Comparison of ENCODE assay signal across 15 mouse cellular contexts in genomic region chr12:44726767-44727166, GRCm38 (mm10).
DNase-seq lines count a peak whose midpoint lies in the region; ATAC-seq and TF ChIP-seq lines count a peak whose summit lies in the region.
"Had no signal": no experiment of that assay in that cellular context is flagged by ENCODE, and none has a peak within 500 bp of the region (broad histone marks: within the 10 kb centered on the region; RNA-seq: fewer than 3 reads in every experiment).

No protein-coding gene starts in this region.

- H3K9me3 ChIP-seq in heart, postnatal 0 days (replicated peaks; ENCODE audit: control insufficient read depth, low read length): no peaks in the 10 kb centered on the region
- H3K9me3 ChIP-seq in heart, embryonic 10.5 days: no peaks in the 10 kb centered on the region
- H3K9me3 ChIP-seq: liver, embryonic 12.5 days; midbrain, embryonic 12.5 days; neural tube, embryonic 12.5 days had no signal

- H3K27me3 ChIP-seq in heart, postnatal 0 days (ENCODE audit: control insufficient read depth, insufficient read depth, low read length): no peaks in the 10 kb centered on the region
- no peaks in the 10 kb centered on the region for H3K27me3 ChIP-seq in heart, embryonic 10.5 days (ENCODE audit: insufficient read depth, poor library complexity, severe bottlenecking)
- H3K27me3 ChIP-seq: liver, embryonic 12.5 days; midbrain, embryonic 12.5 days; neural tube, embryonic 12.5 days had no signal

- 72% methylated on average over 2 of the region's 2 CpGs for WGBS in heart, postnatal 0 days
- WGBS in heart, embryonic 10.5 days: 81% methylated on average over 2 of the region's 2 CpGs

- no peak for DNase-seq in heart, postnatal 0 days (ENCODE audit: low spot score)
- DNase-seq in heart, embryonic 10.5 days (ENCODE audit: low spot score): no peak
- DNase-seq in left cerebral cortex, adult 2 months (ENCODE audit: extremely low spot score in 1 of 2, low spot score in 2 of 2): no peak
- DNase-seq in left cerebral cortex, adult 8-10 months (ENCODE audit: low spot score in 2 of 2): no peak
- peak; percentile 6 for DNase-seq in right cerebral cortex, adult 2 months (ENCODE audit: low spot score in 2 of 2)
- no peak for DNase-seq in right cerebral cortex, postnatal 25 days
- DNase-seq: cerebellum, adult 2 months; heart, adult 11 months; kidney, postnatal 25 days; lung, postnatal 14 days; thymus, adult 18-20 months had no signal

- no peak for ATAC-seq in heart, postnatal 0 days (ENCODE audit: insufficient read depth, low read depth)
- no peak for ATAC-seq in CD4-positive, CD25-positive, alpha-beta regulatory T cell, adult 4 months
- ATAC-seq: liver, embryonic 12.5 days had no signal

- TF ChIP-seq CTCF in heart, postnatal 0 days (IDR thresholded peaks at IDR 0.05; ENCODE audit: low read depth): peak; percentile 12; the same call in 1 of the 2 replicates
- peak; percentile 58 for TF ChIP-seq CTCF in left cerebral cortex, adult 2 months (IDR thresholded peaks at IDR 0.05)

- intact Hi-C loops in left cerebral cortex, adult 2 months (cut with DNase I): loop anchor here (5.0 to 10.0 kb wide), 4 partner anchors 446 to 718 kb away; no protein-coding TSS in a partner anchor

- H3K9ac ChIP-seq in heart, postnatal 0 days (replicated peaks; ENCODE audit: low read depth, low read length): no peak overlapping the region
- H3K9ac ChIP-seq: liver, embryonic 12.5 days; midbrain, embryonic 12.5 days; neural tube, embryonic 12.5 days had no signal

- no peak overlapping the region for H3K4me3 ChIP-seq in heart, postnatal 0 days (ENCODE audit: low read depth, low read length)
- H3K4me3 ChIP-seq in heart, embryonic 10.5 days: no peak overlapping the region
- no peak overlapping the region for H3K4me3 ChIP-seq in left cerebral cortex, adult 2 months
- H3K4me3 ChIP-seq: liver, embryonic 12.5 days; midbrain, embryonic 12.5 days; neural tube, embryonic 12.5 days had no signal

- H3K27ac ChIP-seq in heart, postnatal 0 days (ENCODE audit: low read depth): no peak overlapping the region
- no peak overlapping the region for H3K27ac ChIP-seq in heart, embryonic 10.5 days
- no peak overlapping the region for H3K27ac ChIP-seq in left cerebral cortex, adult 2 months
- H3K27ac ChIP-seq: liver, embryonic 12.5 days; midbrain, embryonic 12.5 days; neural tube, embryonic 12.5 days had no signal

- no peaks in the 10 kb centered on the region for H3K36me3 ChIP-seq in heart, postnatal 0 days (replicated peaks; ENCODE audit: control insufficient read depth, insufficient read depth, low read length)
- H3K36me3 ChIP-seq in heart, embryonic 10.5 days: no peaks in the 10 kb centered on the region
- H3K36me3 ChIP-seq: liver, embryonic 12.5 days; midbrain, embryonic 12.5 days; neural tube, embryonic 12.5 days had no signal

- no peaks in the 10 kb centered on the region for H3K4me1 ChIP-seq in heart, postnatal 0 days (ENCODE audit: control insufficient read depth, insufficient read depth)
- H3K4me1 ChIP-seq in heart, embryonic 10.5 days: no peaks in the 10 kb centered on the region
- H3K4me1 ChIP-seq: liver, embryonic 12.5 days; midbrain, embryonic 12.5 days; neural tube, embryonic 12.5 days had no signal

- no peak for TF ChIP-seq EP300 in heart, postnatal 0 days (IDR thresholded peaks at IDR 0.05; ENCODE audit: low read depth)

- H3K4me2 ChIP-seq in heart, postnatal 0 days (ENCODE audit: low read depth, low read length): no peak overlapping the region
- H3K4me2 ChIP-seq: liver, embryonic 12.5 days; midbrain, embryonic 12.5 days; neural tube, embryonic 12.5 days had no signal

Comparison
In these comparisons a context has a peak if more than half of its experiments do, and no peak if none do; other contexts are left out.
1. DNase-seq: peak in right cerebral cortex, adult 2 months (2 of 2); none in heart, postnatal 0 days (single experiment), heart, embryonic 10.5 days (single experiment), left cerebral cortex, adult 2 months (0 of 2), left cerebral cortex, adult 8-10 months (0 of 2) and right cerebral cortex, postnatal 25 days (single experiment).